Mouse (Mus musculus): ENCODE measurements around the gene Kdm2b.

GRCm38 (mm10) chr5:122832536-122832935 is 157.1 kb downstream of the Kdm2b start:
- TF ChIP-seq CTCF (IDR thresholded peaks at IDR 0.05; ENCODE audit: borderline replicate concordance, insufficient read depth, low read length) (no peak), POLR2A (IDR thresholded peaks at IDR 0.05; ENCODE audit: low read depth, low read length) (no peak)
